Mouse (Mus musculus): ENCODE measurements around the gene Samd4.

DNA sequence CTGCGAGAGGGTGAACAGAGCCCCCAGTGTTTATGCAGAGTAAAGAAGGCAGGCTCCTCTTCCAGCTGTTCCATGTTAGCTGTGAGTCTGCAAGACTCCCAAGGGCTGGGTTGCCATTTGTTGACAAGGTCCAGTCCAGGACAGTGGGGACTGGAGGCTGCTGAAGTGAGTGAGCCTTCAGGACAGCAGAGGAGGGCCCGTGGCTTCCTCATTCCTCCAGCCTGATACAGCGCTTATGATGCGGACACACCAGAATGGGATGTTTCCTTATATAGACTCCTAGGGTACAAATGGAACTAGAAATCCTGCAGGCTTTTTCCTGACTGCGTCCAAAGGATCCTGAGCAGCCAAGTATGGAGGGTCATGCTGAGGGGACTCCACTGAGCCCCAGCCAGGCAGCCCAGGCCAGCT, 3.2 kb downstream of the Samd4 start:
- TF ChIP-seq CTCF (IDR thresholded peaks at IDR 0.05; ENCODE audit: low read depth, low read length) = no peak
- TF ChIP-seq POLR2A (IDR thresholded peaks at IDR 0.05; ENCODE audit: borderline replicate concordance, low read depth, low read length) = no peak

Measured in bone marrow macrophage, adult 2 months (primary cell).